Comparison of ENCODE assay signal across 10 mouse cellular contexts in the genomic region with DNA sequence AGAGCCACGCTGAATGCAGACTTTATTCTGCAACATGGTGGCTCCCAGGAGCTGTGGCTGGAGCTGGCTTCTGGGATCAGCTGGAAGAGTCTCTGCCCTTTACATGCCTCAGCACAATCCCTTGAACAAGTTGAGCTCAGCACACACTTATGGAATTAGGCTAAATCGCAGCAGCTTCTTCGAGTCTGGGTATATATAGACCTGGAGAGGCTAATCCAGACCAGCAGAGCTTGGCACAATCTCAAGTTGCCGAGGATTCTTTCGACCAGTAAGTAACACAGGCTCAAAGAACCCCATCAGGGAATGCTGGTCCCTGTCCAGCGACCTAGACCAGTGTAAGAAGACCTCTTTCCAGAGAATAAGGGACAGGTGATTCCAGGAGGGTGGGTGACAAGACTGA. TPM values are rescaled to one million over a fixed set of nuclear protein-coding genes. Genes with fewer than 3 reads are reported as not detected.
DNase-seq lines count a peak whose midpoint lies in the region; ATAC-seq and TF ChIP-seq lines count a peak whose summit lies in the region.
"Had no signal": no experiment of that assay in that cellular context is flagged by ENCODE, and none has a peak within 500 bp of the region (broad histone marks: within the 10 kb centered on the region; RNA-seq: fewer than 3 reads in every experiment).

No protein-coding gene starts in this region.

- H3K9ac ChIP-seq in kidney, postnatal 0 days (ENCODE audit: low read depth, low read length): no peak overlapping the region
- no peak overlapping the region for H3K9ac ChIP-seq in heart, postnatal 0 days (replicated peaks; ENCODE audit: low read depth, low read length)
- no peak overlapping the region for H3K9ac ChIP-seq in midbrain, postnatal 0 days (replicated peaks; ENCODE audit: low read length, poor library complexity, severe bottlenecking)

- no peak overlapping the region for H3K4me3 ChIP-seq in kidney, postnatal 0 days (replicated peaks; ENCODE audit: low read depth, low read length)
- no peak overlapping the region for H3K4me3 ChIP-seq in heart, postnatal 0 days (ENCODE audit: low read depth, low read length)
- no peak overlapping the region for H3K4me3 ChIP-seq in midbrain, postnatal 0 days (ENCODE audit: low read depth, low read length)

- WGBS in kidney, postnatal 0 days: 56% methylated on average over 6 of the region's 6 CpGs
- WGBS in heart, postnatal 0 days: 31% methylated on average over 6 of the region's 6 CpGs
- WGBS in midbrain, postnatal 0 days: 45% methylated on average over 6 of the region's 6 CpGs

- no peak for DNase-seq in kidney, postnatal 0 days (ENCODE audit: low spot score)
- DNase-seq in kidney, adult 11 months: no peak
- DNase-seq in cerebellum, postnatal 14 days: peak; percentile 77 to 81
- no peak for DNase-seq in heart, postnatal 0 days (ENCODE audit: low spot score)
- DNase-seq in midbrain, postnatal 0 days (ENCODE audit: low spot score): no peak
- no peak for DNase-seq in frontal cortex, postnatal 25 days (ENCODE audit: low spot score in 2 of 2)
- no peak for DNase-seq in urinary bladder, adult 18-20 months (ENCODE audit: low spot score in 2 of 2)
- no peak for DNase-seq in embryo, embryonic 9.5 days (ENCODE audit: extremely low spot score)
- DNase-seq: right cerebral cortex, postnatal 25 days had no signal

- no peaks in the 10 kb centered on the region for H3K27me3 ChIP-seq in kidney, postnatal 0 days (ENCODE audit: insufficient read depth, low read length)
- no peaks in the 10 kb centered on the region for H3K27me3 ChIP-seq in heart, postnatal 0 days (ENCODE audit: control insufficient read depth, insufficient read depth, low read length)
- no peaks in the 10 kb centered on the region for H3K27me3 ChIP-seq in midbrain, postnatal 0 days (ENCODE audit: insufficient read depth, low read length)

- H3K27ac ChIP-seq in kidney, postnatal 0 days: peak overlapping the region; percentile 66; the same call in 1 of the 2 replicates
- H3K27ac ChIP-seq in heart, postnatal 0 days (ENCODE audit: low read depth): peak overlapping the region; percentile 51
- peak overlapping the region; percentile 44 for H3K27ac ChIP-seq in midbrain, postnatal 0 days (ENCODE audit: low read depth, low read length)

- no peak for TF ChIP-seq EP300 in heart, postnatal 0 days (IDR thresholded peaks at IDR 0.05; ENCODE audit: low read depth)

- H3K4me2 ChIP-seq in kidney, postnatal 0 days (ENCODE audit: low read length): no peak overlapping the region
- no peak overlapping the region for H3K4me2 ChIP-seq in heart, postnatal 0 days (ENCODE audit: low read depth, low read length)
- H3K4me2 ChIP-seq in midbrain, postnatal 0 days (ENCODE audit: low read depth, low read length, poor library complexity, severe bottlenecking): no peak overlapping the region

- H3K9me3 ChIP-seq in kidney, postnatal 0 days (replicated peaks; ENCODE audit: low read length): no peaks in the 10 kb centered on the region
- H3K9me3 ChIP-seq in heart, postnatal 0 days (replicated peaks; ENCODE audit: control insufficient read depth, low read length): no peaks in the 10 kb centered on the region
- H3K9me3 ChIP-seq in midbrain, postnatal 0 days (ENCODE audit: low read length): no peaks in the 10 kb centered on the region
- H3K9me3 ChIP-seq: G1E had no signal

- H3K4me1 ChIP-seq in kidney, postnatal 0 days (replicated peaks; ENCODE audit: insufficient read depth, low read length): peaks cover 40% of the 10 kb centered on the region
- H3K4me1 ChIP-seq in heart, postnatal 0 days (ENCODE audit: control insufficient read depth, insufficient read depth): peaks cover 63% of the 10 kb centered on the region
- H3K4me1 ChIP-seq in midbrain, postnatal 0 days (ENCODE audit: insufficient read depth, low read length): peaks cover 17% of the 10 kb centered on the region

- no peak for ATAC-seq in kidney, postnatal 0 days (replicated peaks; ENCODE audit: low FRiP score, low read depth)
- ATAC-seq in heart, postnatal 0 days (ENCODE audit: insufficient read depth, low read depth): no peak
- no peak for ATAC-seq in midbrain, postnatal 0 days (ENCODE audit: low FRiP score)

- 0 out of 2 replicates have a peak, but pooled peaks cover 5% of the 10 kb centered on the region for H3K36me3 ChIP-seq in kidney, postnatal 0 days (ENCODE audit: insufficient read depth, low read length)
- H3K36me3 ChIP-seq in heart, postnatal 0 days (replicated peaks; ENCODE audit: control insufficient read depth, insufficient read depth, low read length): peaks cover 8% of the 10 kb centered on the region; the same call in 1 of the 2 replicates
- peaks cover 3% of the 10 kb centered on the region for H3K36me3 ChIP-seq in midbrain, postnatal 0 days (ENCODE audit: insufficient read depth, low read length)

- no peak for TF ChIP-seq CTCF in kidney, postnatal 0 days (IDR thresholded peaks at IDR 0.05; ENCODE audit: low read depth)
- no peak for TF ChIP-seq CTCF in heart, postnatal 0 days (IDR thresholded peaks at IDR 0.05; ENCODE audit: low read depth)
- TF ChIP-seq CTCF in midbrain, postnatal 0 days (IDR thresholded peaks at IDR 0.05): no peak

RNA-seq across cellular contexts. Expression of a gene that starts 31.8 kb away (rescaled TPM):
- polyA plus RNA-seq in kidney, postnatal 0 days (2015; fragmentation: Nextera tagmentation; extraction: Ambion mirVana): 17.1 and 17.5 TPM in 2 replicates
- total RNA-seq in heart, postnatal 0 days (2014; rRNA removed; ENCODE audit: low replicate concordance): 18.6 and 28.6 TPM in 2 replicates
- polyA plus RNA-seq in heart, postnatal 0 days (2015; fragmentation: Nextera tagmentation; extraction: Ambion mirVana): 11.4 and 13.1 TPM in 2 replicates
- 8.0 and 17.3 TPM in 2 replicates for total RNA-seq in midbrain, postnatal 0 days (2014; rRNA removed)
- polyA plus RNA-seq in midbrain, postnatal 0 days (2015; fragmentation: Nextera tagmentation; extraction: Ambion mirVana): 7.3 and 9.4 TPM in 2 replicates

Comparison
In these comparisons a context has a peak if more than half of its experiments do, and no peak if none do; other contexts are left out.
1. DNase-seq: peak in cerebellum, postnatal 14 days (2 of 2); none in kidney, postnatal 0 days (single experiment), kidney, adult 11 months (single experiment), heart, postnatal 0 days (single experiment), midbrain, postnatal 0 days (single experiment), frontal cortex, postnatal 25 days (0 of 2), urinary bladder, adult 18-20 months (0 of 2) and embryo, embryonic 9.5 days (single experiment).
2. Peak in every context shown above with its lines, with median percentiles within 50 percentile points of each other: H3K27ac ChIP-seq.